7 mouse cellular contexts compared by ENCODE assay signal in genomic region chr7:100862353-100862752, GRCm38 (mm10). TPM values are rescaled to one million over a fixed set of nuclear protein-coding genes. Genes with fewer than 3 reads are reported as not detected.
DNase-seq lines count a peak whose midpoint lies in the region; ATAC-seq lines count a peak whose summit lies in the region.

No protein-coding gene starts in this region.

- peak overlapping the region; percentile 96 for H3K4me3 ChIP-seq in megakaryocyte, embryonic 14.5 days (replicated peaks)
- peak overlapping the region; percentile 56 for H3K4me3 ChIP-seq in forebrain, embryonic 11.5 days (ENCODE audit: low read depth, low read length)
- peak overlapping the region; percentile 75 for H3K4me3 ChIP-seq in limb, embryonic 15.5 days
- peak overlapping the region; percentile 77 for H3K4me3 ChIP-seq in stomach, embryonic 15.5 days (replicated peaks)

- H3K4me2 ChIP-seq in forebrain, embryonic 11.5 days (ENCODE audit: low read depth, low read length, severe bottlenecking): peak overlapping the region; percentile 98
- H3K4me2 ChIP-seq in limb, embryonic 15.5 days: peak overlapping the region; percentile 98
- H3K4me2 ChIP-seq in stomach, embryonic 15.5 days: peak overlapping the region; percentile 99

- H3K36me3 ChIP-seq in megakaryocyte, embryonic 14.5 days (replicated peaks; ENCODE audit: low read length): peaks cover 37% of the 10 kb centered on the region
- H3K36me3 ChIP-seq in forebrain, embryonic 11.5 days (ENCODE audit: control insufficient read depth, insufficient read depth, low read length): no peaks in the 10 kb centered on the region
- no peaks in the 10 kb centered on the region for H3K36me3 ChIP-seq in limb, embryonic 15.5 days
- no peaks in the 10 kb centered on the region for H3K36me3 ChIP-seq in stomach, embryonic 15.5 days

- ATAC-seq in megakaryocyte, adult 5-6 weeks (ENCODE audit: poor library complexity, severe bottlenecking): no peak
- ATAC-seq in forebrain, embryonic 11.5 days (replicated peaks; ENCODE audit: low FRiP score): no peak
- ATAC-seq in limb, embryonic 15.5 days (ENCODE audit: insufficient number of reproducible peaks, low FRiP score, low TSS enrichment, low read depth): no peak; the same call in 1 of the 2 replicates
- no peak for ATAC-seq in stomach, embryonic 15.5 days (ENCODE audit: insufficient read depth, low FRiP score, low read depth)

- H3K9me3 ChIP-seq in megakaryocyte, embryonic 14.5 days: no peaks in the 10 kb centered on the region
- no peaks in the 10 kb centered on the region for H3K9me3 ChIP-seq in forebrain, embryonic 11.5 days (ENCODE audit: control insufficient read depth, low read length)
- no peaks in the 10 kb centered on the region for H3K9me3 ChIP-seq in limb, embryonic 15.5 days
- no peaks in the 10 kb centered on the region for H3K9me3 ChIP-seq in stomach, embryonic 15.5 days

- WGBS in forebrain, embryonic 11.5 days: 7% methylated on average over 4 of the region's 4 CpGs
- WGBS in limb, embryonic 15.5 days: 11% methylated on average over 4 of the region's 4 CpGs
- WGBS in stomach, embryonic 15.5 days: 9% methylated on average over 4 of the region's 4 CpGs

- H3K27me3 ChIP-seq in megakaryocyte, embryonic 14.5 days (replicated peaks): peaks cover 1% of the 10 kb centered on the region
- H3K27me3 ChIP-seq in forebrain, embryonic 11.5 days (ENCODE audit: control insufficient read depth, insufficient read depth, low read length): no peaks in the 10 kb centered on the region
- no peaks in the 10 kb centered on the region for H3K27me3 ChIP-seq in limb, embryonic 15.5 days
- no peaks in the 10 kb centered on the region for H3K27me3 ChIP-seq in stomach, embryonic 15.5 days (replicated peaks)

- DNase-seq in forebrain, embryonic 11.5 days (ENCODE audit: low spot score): no peak
- no peak for DNase-seq in adrenal gland, postnatal 4 days (ENCODE audit: low spot score in 2 of 2)
- DNase-seq in retina, postnatal 1 day: no peak

- no peak overlapping the region for H3K27ac ChIP-seq in forebrain, embryonic 11.5 days (ENCODE audit: low read depth, low read length)
- peak overlapping the region; percentile 82; the same call in 1 of the 2 replicates for H3K27ac ChIP-seq in limb, embryonic 15.5 days
- peak overlapping the region; percentile 77; the same call in 1 of the 2 replicates for H3K27ac ChIP-seq in stomach, embryonic 15.5 days

- peaks cover 70% of the 10 kb centered on the region for H3K4me1 ChIP-seq in megakaryocyte, embryonic 14.5 days
- peaks cover 6% of the 10 kb centered on the region for H3K4me1 ChIP-seq in forebrain, embryonic 11.5 days (replicated peaks; ENCODE audit: control insufficient read depth, insufficient read depth, low read length)
- H3K4me1 ChIP-seq in limb, embryonic 15.5 days: peaks cover 22% of the 10 kb centered on the region
- 0 out of 2 replicates have a peak, but pooled peaks cover 6% of the 10 kb centered on the region for H3K4me1 ChIP-seq in stomach, embryonic 15.5 days

- peak overlapping the region; percentile 67 for H3K9ac ChIP-seq in forebrain, embryonic 11.5 days (ENCODE audit: low read length)
- peak overlapping the region; percentile 79; the same call in 1 of the 2 replicates for H3K9ac ChIP-seq in limb, embryonic 15.5 days
- H3K9ac ChIP-seq in stomach, embryonic 15.5 days: 0 out of 2 replicates have a peak overlapping the region, but pooled peaks have one; percentile 74

RNA-seq across cellular contexts. Expression of gene Relt, which starts 0.9 kb away (rescaled TPM):
- 15.0 and 15.3 TPM in 2 replicates for polyA plus RNA-seq in megakaryocyte, embryonic 14.5 days (2012; ENCODE audit: insufficient read depth, low replicate concordance)
- 23.9 and 27.2 TPM in 2 replicates for total RNA-seq in megakaryocyte, adult 5-6 weeks (2015)
- total RNA-seq in megakaryocyte, adult 5-6 weeks (2017): 45.0 and 58.3 TPM in 2 replicates
- polyA plus RNA-seq in forebrain, embryonic 11.5 days (2014; fragmentation: Nextera tagmentation; extraction: Ambion mirVana): 2.5 and 2.7 TPM in 2 replicates
- 4.4 and 6.2 TPM in 2 replicates for polyA plus RNA-seq in limb, embryonic 15.5 days (2015; fragmentation: Nextera tagmentation; extraction: Ambion mirVana)
- 3.2 and 4.1 TPM in 2 replicates for polyA plus RNA-seq in stomach, embryonic 15.5 days (2015; fragmentation: Nextera tagmentation; extraction: Ambion mirVana)
- 1 to 10 TPM; 5.8 to 6.0 TPM for total RNA-seq in adrenal gland, postnatal 4 days (2021)
